In the genomic region with DNA sequence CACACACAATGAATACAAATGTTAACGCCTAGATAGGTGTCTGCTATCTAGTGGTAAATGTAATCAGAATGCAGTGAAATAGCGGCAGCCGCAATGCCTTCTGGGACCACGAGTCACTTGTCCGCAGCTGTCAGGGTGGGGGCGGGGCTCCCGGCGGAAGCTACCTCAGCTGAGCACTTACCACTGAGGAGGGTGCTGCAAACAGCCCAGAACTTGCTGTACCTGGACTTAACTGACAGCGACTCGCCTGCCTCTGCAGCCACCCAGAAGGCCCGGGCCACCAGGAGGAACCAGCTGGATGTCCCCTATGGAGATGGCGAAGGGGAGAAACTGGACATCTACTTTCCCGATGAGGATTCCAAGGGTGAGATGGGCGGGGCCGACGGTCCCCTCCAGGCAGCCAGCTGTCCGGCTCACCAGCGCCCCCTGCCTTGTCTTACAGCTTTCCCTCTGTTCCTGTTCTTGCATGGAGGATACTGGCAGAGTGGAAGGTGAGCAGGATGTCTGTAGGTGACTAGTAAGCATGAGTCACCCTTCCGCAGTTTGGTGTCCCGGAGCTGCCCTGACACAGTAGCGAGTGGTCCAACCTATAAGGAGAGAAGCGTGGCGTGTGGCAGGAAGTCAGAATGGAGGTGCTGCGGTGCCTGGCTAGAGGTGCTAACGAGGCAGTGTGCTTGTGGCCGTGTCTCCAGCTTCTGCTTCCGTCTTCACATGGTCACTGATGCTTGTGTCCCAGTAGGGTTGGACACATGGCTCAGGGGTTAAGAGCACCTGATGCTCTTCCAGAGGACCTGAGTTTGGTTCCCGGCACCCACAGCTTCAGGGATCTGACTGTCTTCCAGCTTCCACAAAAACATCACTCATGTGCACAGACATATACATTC, we compare ENCODE assay signal across 8 mouse cellular contexts. TPM values are rescaled to one million over a fixed set of nuclear protein-coding genes. Genes with fewer than 3 reads are reported as not detected.
DNase-seq lines count a peak whose midpoint lies in the region; ATAC-seq lines count a peak whose summit lies in the region.

No protein-coding gene starts in this region.

- intact Hi-C loops in gastrocnemius, postnatal 36 days (cut with DNase I), result no loop called here

- H3K36me3 ChIP-seq in intestine, embryonic 14.5 days (ENCODE audit: control insufficient read depth, insufficient read depth, low read length), result no peaks in the 10 kb centered on the region
- no peaks in the 10 kb centered on the region for H3K36me3 ChIP-seq in limb, embryonic 13.5 days
- no peaks in the 10 kb centered on the region for H3K36me3 ChIP-seq in midbrain, embryonic 13.5 days

- no peak for ATAC-seq in intestine, embryonic 14.5 days (replicated peaks; ENCODE audit: low FRiP score, low TSS enrichment, low read depth)
- ATAC-seq in limb, embryonic 13.5 days (ENCODE audit: low FRiP score, low read depth), result peak; percentile 16; the same call in 1 of the 2 replicates
- ATAC-seq in midbrain, embryonic 13.5 days, result peak; percentile 84

- H3K4me1 ChIP-seq in intestine, embryonic 14.5 days (replicated peaks; ENCODE audit: control insufficient read depth, insufficient read depth, low read length), result peaks cover 37% of the 10 kb centered on the region
- H3K4me1 ChIP-seq in limb, embryonic 13.5 days, result peaks cover 43% of the 10 kb centered on the region
- H3K4me1 ChIP-seq in midbrain, embryonic 13.5 days (replicated peaks), result peaks cover 32% of the 10 kb centered on the region

- H3K9ac ChIP-seq in intestine, embryonic 14.5 days (ENCODE audit: low read length), result no peak overlapping the region
- H3K9ac ChIP-seq in limb, embryonic 13.5 days, result no peak overlapping the region
- 0 out of 2 replicates have a peak overlapping the region, but pooled peaks have one; percentile 29 for H3K9ac ChIP-seq in midbrain, embryonic 13.5 days (replicated peaks)

- no peak overlapping the region for H3K27ac ChIP-seq in intestine, embryonic 14.5 days (ENCODE audit: low read depth)
- H3K27ac ChIP-seq in limb, embryonic 13.5 days, result no peak overlapping the region
- no peak overlapping the region; the same call in 1 of the 2 replicates for H3K27ac ChIP-seq in midbrain, embryonic 13.5 days

- WGBS in intestine, embryonic 14.5 days, result 23% methylated on average over 28 of the region's 28 CpGs
- WGBS in limb, embryonic 13.5 days, result 21% methylated on average over 28 of the region's 28 CpGs
- WGBS in midbrain, embryonic 13.5 days, result 18% methylated on average over 28 of the region's 28 CpGs

- no peaks in the 10 kb centered on the region for H3K27me3 ChIP-seq in intestine, embryonic 14.5 days (replicated peaks; ENCODE audit: control insufficient read depth, insufficient read depth, low read length)
- H3K27me3 ChIP-seq in limb, embryonic 13.5 days, result no peaks in the 10 kb centered on the region
- H3K27me3 ChIP-seq in midbrain, embryonic 13.5 days, result no peaks in the 10 kb centered on the region

- no peaks in the 10 kb centered on the region for H3K9me3 ChIP-seq in intestine, embryonic 14.5 days (ENCODE audit: control insufficient read depth, low read length)
- no peaks in the 10 kb centered on the region for H3K9me3 ChIP-seq in limb, embryonic 13.5 days
- no peaks in the 10 kb centered on the region for H3K9me3 ChIP-seq in midbrain, embryonic 13.5 days

- peak; percentile 66 for DNase-seq in ovary, postnatal 36 days (ENCODE audit: low spot score)
- no peak for DNase-seq in ovary, postnatal 10 days (ENCODE audit: low spot score)
- DNase-seq in embryo, embryonic 10.5 days (ENCODE audit: low spot score), result peak; percentile 88
- peak; percentile 76 to 80 for DNase-seq in gastrocnemius, postnatal 36 days
- DNase-seq in intestine, embryonic 14.5 days (ENCODE audit: low spot score), result peak; percentile 89
- DNase-seq in spleen, postnatal 14 days (ENCODE audit: low spot score in 2 of 2), result peak; percentile 86 to 89

- H3K4me3 ChIP-seq in intestine, embryonic 14.5 days (ENCODE audit: low read depth, low read length), result peak overlapping the region; percentile 4; the same call in 1 of the 2 replicates
- H3K4me3 ChIP-seq in limb, embryonic 13.5 days, result peak overlapping the region; percentile 29
- peak overlapping the region; percentile 36 for H3K4me3 ChIP-seq in midbrain, embryonic 13.5 days (replicated peaks)

- peak overlapping the region; percentile 40 for H3K4me2 ChIP-seq in intestine, embryonic 14.5 days (ENCODE audit: low read length)
- H3K4me2 ChIP-seq in limb, embryonic 13.5 days (replicated peaks), result peak overlapping the region; percentile 58
- peak overlapping the region; percentile 56 for H3K4me2 ChIP-seq in midbrain, embryonic 13.5 days (replicated peaks)

RNA-seq across cellular contexts. Expression of a gene that starts 6.4 kb away (rescaled TPM):
- total RNA-seq in gastrocnemius, postnatal 36 days (2021), result 1 to 10 TPM; 4.5 TPM
- 159 and 163 TPM in 2 replicates for polyA plus RNA-seq in intestine, embryonic 14.5 days (2014; fragmentation: Nextera tagmentation; extraction: Ambion mirVana)
- 133 and 137 TPM in 2 replicates for polyA plus RNA-seq in limb, embryonic 13.5 days (2015; fragmentation: Nextera tagmentation; extraction: Ambion mirVana)
- 34.5 and 36.2 TPM in 2 replicates for polyA plus RNA-seq in midbrain, embryonic 13.5 days (2015; fragmentation: Nextera tagmentation; extraction: Ambion mirVana)

RNA-seq across cellular contexts. Expression of a gene that starts 6.6 kb away (rescaled TPM):
- 1 to 10 TPM; 2.7 to 3.0 TPM for total RNA-seq in gastrocnemius, postnatal 36 days (2021)
- 6.6 and 7.0 TPM in 2 replicates for polyA plus RNA-seq in intestine, embryonic 14.5 days (2014; fragmentation: Nextera tagmentation; extraction: Ambion mirVana)
- polyA plus RNA-seq in limb, embryonic 13.5 days (2015; fragmentation: Nextera tagmentation; extraction: Ambion mirVana), result 5.6 and 6.2 TPM in 2 replicates
- 4.1 and 4.3 TPM in 2 replicates for polyA plus RNA-seq in midbrain, embryonic 13.5 days (2015; fragmentation: Nextera tagmentation; extraction: Ambion mirVana)

RNA-seq across cellular contexts. Expression of a gene that starts 16.7 kb away (rescaled TPM):
- under 1 TPM; 0.74 to 0.84 TPM for total RNA-seq in gastrocnemius, postnatal 36 days (2021)
- polyA plus RNA-seq in intestine, embryonic 14.5 days (2014; fragmentation: Nextera tagmentation; extraction: Ambion mirVana), result 337 and 340 TPM in 2 replicates
- polyA plus RNA-seq in limb, embryonic 13.5 days (2015; fragmentation: Nextera tagmentation; extraction: Ambion mirVana), result 307 and 322 TPM in 2 replicates
- 99.1 and 105 TPM in 2 replicates for polyA plus RNA-seq in midbrain, embryonic 13.5 days (2015; fragmentation: Nextera tagmentation; extraction: Ambion mirVana)

RNA-seq across cellular contexts. Expression of a gene that starts 22.9 kb away (rescaled TPM):
- under 1 TPM; 0.57 to 0.89 TPM for total RNA-seq in gastrocnemius, postnatal 36 days (2021)
- polyA plus RNA-seq in intestine, embryonic 14.5 days (2014; fragmentation: Nextera tagmentation; extraction: Ambion mirVana), result 0.83 TPM in 1 of 2 replicates, not detected in the other
- 0.60 and 0.72 TPM in 2 replicates for polyA plus RNA-seq in limb, embryonic 13.5 days (2015; fragmentation: Nextera tagmentation; extraction: Ambion mirVana)
- 0.55 and 0.70 TPM in 2 replicates for polyA plus RNA-seq in midbrain, embryonic 13.5 days (2015; fragmentation: Nextera tagmentation; extraction: Ambion mirVana)

RNA-seq across cellular contexts. Expression of a gene that starts 22.9 kb away (rescaled TPM):
- 100 to 1,000 TPM; 155 to 161 TPM for total RNA-seq in gastrocnemius, postnatal 36 days (2021)
- polyA plus RNA-seq in intestine, embryonic 14.5 days (2014; fragmentation: Nextera tagmentation; extraction: Ambion mirVana), result 145 TPM in 2 replicates
- polyA plus RNA-seq in limb, embryonic 13.5 days (2015; fragmentation: Nextera tagmentation; extraction: Ambion mirVana), result 38.4 and 39.5 TPM in 2 replicates
- polyA plus RNA-seq in midbrain, embryonic 13.5 days (2015; fragmentation: Nextera tagmentation; extraction: Ambion mirVana), result 14.3 and 15.0 TPM in 2 replicates
